Mouse (Mus musculus) activated CD4-positive, CD25-positive, alpha-beta regulatory T cell, adult 4 months (primary cell): ENCODE measurements around the gene Gm28729. TPM values are rescaled to one million over a fixed set of nuclear protein-coding genes. Genes with fewer than 3 reads are reported as not detected.
"Not testable (repeated sequence)": the region's sequence is repeated elsewhere in the genome, so short reads cannot be mapped to it uniquely, and the experiment has no call there.

ENCODE experiments used
- ATAC-seq: one replicate; pipeline ENCODE4 v1.8.0; 2017
- polyA plus RNA-seq, 2 experiments: library from polyadenylated mRNA; unstranded; fragments of 100-300 nt; shearing (Covaris generic); gene quantifications; one replicate each; pipeline ENCODE4 v1.2.1; 2017

Gene Gm28729
- polyA plus RNA-seq, 2 experiments from 2014 or later: not detected

- ATAC-seq: not testable (repeated sequence)
These were observed 3.5 kb downstream of the Gm28729 start for GRCm38 (mm10) chr9:96521574-96521973.

DNA sequence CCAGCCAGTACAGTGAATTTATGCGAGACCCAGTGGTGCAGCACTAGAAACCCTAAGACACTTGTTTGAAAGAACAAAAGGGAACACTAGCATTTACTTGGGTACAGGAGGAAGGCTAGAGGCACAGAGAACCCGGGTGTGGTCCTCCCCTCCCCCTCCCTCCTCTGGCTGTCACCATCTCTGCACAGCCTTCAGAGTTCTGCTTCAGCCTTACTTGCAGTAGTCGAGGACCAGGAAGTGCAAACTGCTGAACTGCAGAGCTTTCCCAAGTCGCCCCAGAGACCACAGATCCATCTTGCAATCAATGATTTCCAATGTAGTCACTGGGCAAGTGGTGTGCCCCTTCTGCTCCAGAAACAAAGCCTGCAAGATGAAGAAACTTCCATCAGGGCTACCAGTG lies 7.6 kb downstream of the Gm28729 start:
- no peak for ATAC-seq

- ATAC-seq: no peak
These were observed 8.3 kb downstream of the Gm28729 start for GRCm38 (mm10) chr9:96516806-96517205.

DNA sequence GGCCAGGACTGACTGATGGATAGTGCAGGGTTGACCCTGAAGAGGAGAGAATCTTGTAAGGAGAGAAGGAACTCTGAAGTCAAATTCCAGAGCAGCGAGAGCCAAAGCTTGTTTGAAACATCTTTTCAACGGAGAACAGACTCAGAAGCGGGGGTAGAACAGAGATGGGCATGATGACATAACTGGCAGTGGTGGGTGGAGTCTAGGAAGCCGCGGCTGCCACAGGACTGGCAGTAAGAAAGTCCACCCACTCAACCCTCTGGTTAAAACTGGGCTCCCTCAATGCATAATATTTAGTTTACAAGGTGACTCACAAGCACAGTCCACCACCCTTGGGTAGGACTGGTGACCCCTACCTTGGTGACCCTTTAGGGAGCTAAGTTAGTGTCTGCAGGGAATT lies 9.3 kb downstream of the Gm28729 start:
- ATAC-seq: peak; percentile 57

GRCm38 (mm10) chr9:96514278-96514677 lies 10.8 kb downstream of the Gm28729 start:
- no peak for ATAC-seq

DNA sequence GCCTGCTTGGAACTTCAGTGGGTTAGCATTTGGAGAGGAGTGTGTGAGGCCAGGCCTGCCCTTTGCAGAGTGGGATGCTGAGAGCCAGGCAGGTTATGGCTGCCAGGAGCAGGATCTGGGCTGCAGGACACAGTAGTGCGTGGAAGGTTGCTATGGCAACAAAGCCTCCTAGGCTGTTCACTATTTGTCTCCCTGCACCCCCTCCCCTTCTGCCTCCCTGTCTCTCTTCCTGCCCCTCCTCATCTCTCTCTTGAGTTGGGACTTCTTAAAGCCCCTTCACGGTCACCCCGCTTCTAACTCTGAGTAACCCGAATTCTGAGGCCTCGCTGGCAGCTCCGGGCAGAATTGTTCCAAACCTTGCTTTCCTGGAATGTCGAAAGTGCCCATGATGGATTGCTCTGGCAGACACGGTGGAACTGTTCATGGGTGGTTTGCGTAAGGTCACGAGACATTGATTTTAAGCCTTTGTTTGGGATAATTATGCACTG lies 19.0 kb downstream of the Gm28729 start:
- ATAC-seq: no peak

- no peak for ATAC-seq
These were observed 19.9 kb downstream of the Gm28729 start for GRCm38 (mm10) chr9:96505156-96505555.

GRCm38 (mm10) chr9:96504116-96504895 lies 20.8 kb downstream of the Gm28729 start:
- no peak for ATAC-seq

DNA sequence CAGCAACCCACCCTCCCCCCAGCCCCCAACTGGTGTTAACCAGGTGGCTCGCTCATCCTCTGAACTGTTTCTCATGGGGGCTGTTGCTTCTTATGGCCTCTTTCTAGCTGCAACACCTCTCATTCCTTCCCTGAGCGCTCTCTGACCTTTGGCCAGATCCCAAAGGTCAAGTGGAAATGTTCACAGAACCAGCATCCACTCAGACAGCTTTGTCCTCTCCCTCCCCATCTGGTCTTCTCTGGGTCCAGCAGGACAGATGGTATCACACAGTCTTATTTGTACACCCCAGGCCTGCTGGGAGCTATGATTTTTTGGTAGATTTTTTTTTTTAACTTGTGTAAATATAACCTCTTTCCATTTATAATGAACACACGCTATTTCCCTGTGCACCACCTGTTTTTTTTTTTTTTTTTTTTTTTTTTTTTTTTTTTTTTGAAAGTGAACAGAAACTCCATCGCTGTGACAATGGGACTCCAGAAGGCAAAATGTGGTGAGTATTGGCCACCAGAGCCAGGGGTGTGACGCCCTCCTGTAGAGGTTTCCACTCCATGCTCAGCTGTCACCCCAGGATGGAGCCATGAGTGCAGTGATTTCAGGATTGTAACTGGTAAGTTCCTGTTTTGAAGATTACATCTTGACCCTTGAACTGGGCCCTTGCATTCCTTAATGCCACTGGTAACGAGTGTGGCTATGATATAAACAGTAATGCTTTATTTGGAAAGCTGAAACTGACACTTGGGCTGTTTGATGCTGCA lies 22.0 kb downstream of the Gm28729 start:
- ATAC-seq: no peak

GRCm38 (mm10) chr9:96501217-96501616 lies 23.8 kb downstream of the Gm28729 start:
- no peak for ATAC-seq

DNA sequence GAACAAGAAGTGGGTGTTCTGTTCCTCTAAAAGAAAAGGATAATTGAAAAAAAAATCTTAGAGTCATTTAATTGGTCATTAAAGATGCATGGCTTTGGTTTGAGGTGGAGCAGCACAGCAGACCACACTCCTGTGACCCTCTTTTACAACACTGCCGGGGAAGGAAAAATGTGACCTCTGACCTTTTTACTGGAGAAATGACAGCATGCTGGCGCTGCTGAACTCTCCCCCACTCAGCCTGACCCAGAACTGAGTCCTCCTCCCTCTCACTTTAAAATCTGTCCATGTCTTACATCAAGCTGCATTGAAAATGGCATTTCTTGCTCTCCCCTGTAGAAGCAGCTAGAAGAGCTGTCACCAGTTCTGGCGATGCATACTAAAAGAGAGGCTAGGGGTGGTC lies 31.9 kb downstream of the Gm28729 start:
- ATAC-seq: no peak

- no peak for ATAC-seq
These were observed 33.3 kb downstream of the Gm28729 start for GRCm38 (mm10) chr9:96491810-96492209.

DNA sequence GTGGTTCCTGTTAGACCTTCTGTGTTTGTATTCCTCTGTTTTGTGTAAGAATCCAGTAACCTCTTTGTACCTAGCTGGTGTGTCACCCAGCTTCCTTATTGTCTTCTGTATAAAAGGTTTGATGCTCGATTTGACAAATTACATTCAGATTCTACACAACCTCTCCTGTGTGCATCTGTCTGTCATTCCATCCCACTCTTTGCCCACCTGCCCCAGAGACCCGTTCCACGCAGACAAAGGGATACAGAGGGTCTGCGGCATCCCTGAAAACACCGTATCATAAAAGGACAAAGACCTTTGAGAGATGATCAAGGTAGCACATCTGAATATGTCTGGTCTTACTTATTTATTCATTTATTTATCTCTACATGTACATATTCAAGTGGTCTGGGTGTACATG lies 37.2 kb downstream of the Gm28729 start:
- not testable (repeated sequence) for ATAC-seq

DNA sequence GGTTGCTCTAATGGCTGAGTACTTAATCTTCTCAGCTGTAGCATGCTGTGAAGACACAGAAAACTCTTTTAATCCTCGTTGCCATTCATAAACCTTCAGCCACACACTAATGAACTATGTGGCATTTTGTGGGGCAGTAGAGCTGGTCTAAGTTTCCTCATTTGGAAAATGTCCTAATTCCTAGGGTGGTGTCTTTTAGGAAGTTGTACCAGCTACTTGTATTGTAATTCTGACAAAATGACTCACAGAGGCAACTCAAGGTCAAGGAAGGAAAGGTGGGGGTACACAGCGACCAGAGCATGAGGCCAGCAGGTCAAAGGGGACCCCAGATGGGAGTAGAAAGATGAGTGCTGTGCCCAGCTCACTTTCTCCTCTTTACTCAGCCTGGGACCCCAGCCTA lies 41.4 kb downstream of the Gm28729 start:
- no peak for ATAC-seq

GRCm38 (mm10) chr9:96483028-96483427 lies 42.0 kb downstream of the Gm28729 start:
- ATAC-seq: no peak

GRCm38 (mm10) chr9:96478071-96478888 lies 46.8 kb downstream of the Gm28729 start, which contains the start of gene Rnf7:
TSS of gene Rnf7 (minus strand) at chr9:96478675.
- peak; percentile 97 for ATAC-seq

GRCm38 (mm10) chr9:96472356-96472755 lies 52.7 kb downstream of the Gm28729 start:
- no peak for ATAC-seq

DNA sequence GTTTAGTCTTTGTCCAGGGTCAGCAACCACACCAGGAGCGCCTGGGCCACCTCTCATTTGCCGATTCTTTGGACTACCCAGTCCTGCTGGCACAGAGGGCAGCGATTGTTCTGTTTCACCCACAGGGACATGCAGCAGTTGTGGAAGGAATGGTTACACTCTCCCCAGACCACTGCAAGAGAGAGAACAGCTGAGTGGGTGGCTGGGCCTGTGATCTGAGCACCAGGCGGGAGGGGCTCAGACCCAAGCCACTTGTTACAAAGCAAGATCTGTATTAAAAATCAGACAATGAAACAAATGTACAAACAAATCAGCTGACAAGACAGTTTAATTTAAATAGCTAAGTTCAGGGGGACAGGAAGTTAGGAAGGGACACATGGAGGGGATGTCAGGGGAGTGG lies 53.4 kb downstream of the Gm28729 start:
- ATAC-seq: not testable (repeated sequence)

- no peak for ATAC-seq
These were observed 54.6 kb downstream of the Gm28729 start for GRCm38 (mm10) chr9:96470266-96470974.

GRCm38 (mm10) chr9:96469556-96470265 lies 55.4 kb downstream of the Gm28729 start:
- ATAC-seq: no peak

- ATAC-seq: no peak
These were observed 61.4 kb downstream of the Gm28729 start for GRCm38 (mm10) chr9:96463708-96464107.
